Mouse (Mus musculus) midbrain, embryonic 16.5 days (tissue): ENCODE measurements around the gene Stxbp1. TPM values are rescaled to one million over a fixed set of nuclear protein-coding genes. Genes with fewer than 3 reads are reported as not detected.
A peak's percentile ranks its signal among the peaks of the same experiment; 100 is the strongest.

Experiments used
- ATAC-seq: fragments of 200-750 bp; cut with Nextera tagmentation; 2 replicates; pipeline ENCODE4 v1.8.0; 2017; ENCODE audit warnings: moderate TSS enrichment
- H3K27ac ChIP-seq: fragments of 300-500 bp; sonication (generic); 2 replicates; pipeline ENCODE4 v1.5.1; 2014; ENCODE audit warnings: mild to moderate bottlenecking, low read length, mixed read lengths
- H3K27me3 ChIP-seq: fragments of 300-500 bp; sonication (generic); 2 replicates; pipeline ENCODE4 v1.6.1; 2014; ENCODE audit warnings: low read depth, low read length, mixed read lengths; ENCODE audit not compliant: control insufficient read depth, insufficient read depth
- H3K36me3 ChIP-seq: fragments of 300-500 bp; sonication (generic); 2 replicates; pipeline ENCODE4 v1.6.1; 2014; ENCODE audit warnings: mild to moderate bottlenecking, low read length, moderate library complexity, mixed read lengths; ENCODE audit not compliant: control insufficient read depth, insufficient read depth
- H3K4me1 ChIP-seq: fragments of 300-500 bp; sonication (generic); 2 replicates; pipeline ENCODE4 v1.6.1; 2014; ENCODE audit warnings: mild to moderate bottlenecking, low read length, mixed read lengths; ENCODE audit not compliant: control insufficient read depth, insufficient read depth
- H3K4me2 ChIP-seq: fragments of 300-500 bp; sonication (generic); 2 replicates; pipeline ENCODE4 v1.6.1; 2014; ENCODE audit warnings: mild to moderate bottlenecking, low read length, mixed read lengths
- H3K4me3 ChIP-seq: fragments of 300-500 bp; sonication (generic); 2 replicates; pipeline ENCODE4 v1.5.1; 2014; ENCODE audit warnings: low read depth, mild to moderate bottlenecking, low read length, moderate library complexity, mixed read lengths
- H3K9ac ChIP-seq: fragments of 300-500 bp; sonication (generic); 2 replicates; pipeline ENCODE4 v1.6.1; 2014; ENCODE audit warnings: low read depth, low read length, mixed read lengths
- H3K9me3 ChIP-seq: fragments of 300-500 bp; sonication (generic); replicated peaks from 2 replicates; pipeline ENCODE4 v1.6.1; 2014; ENCODE audit warnings: mild to moderate bottlenecking, low read length, mixed read lengths; ENCODE audit not compliant: control insufficient read depth, poor library complexity, severe bottlenecking
- WGBS: fragments of 180-500 bp; shearing (Covaris S2); extraction: QIAGEN DNeasy Blood & Tissue Kit; methylation state at CpG from one replicate; pipeline ENCODE4 v1.1.7; 2014; 5-methylcytosine and 5-hydroxymethylcytosine counted together
- polyA plus RNA-seq: library from polyadenylated mRNA; unstranded; fragments of >200 nt; fragmentation: Nextera tagmentation; extraction: Ambion mirVana; gene quantifications from 2 replicates; pipeline ENCODE4 v1.2.1, GENCODE M21; 2015

Stxbp1 gene
- 340 and 389 TPM in 2 replicates for polyA plus RNA-seq

DNA sequence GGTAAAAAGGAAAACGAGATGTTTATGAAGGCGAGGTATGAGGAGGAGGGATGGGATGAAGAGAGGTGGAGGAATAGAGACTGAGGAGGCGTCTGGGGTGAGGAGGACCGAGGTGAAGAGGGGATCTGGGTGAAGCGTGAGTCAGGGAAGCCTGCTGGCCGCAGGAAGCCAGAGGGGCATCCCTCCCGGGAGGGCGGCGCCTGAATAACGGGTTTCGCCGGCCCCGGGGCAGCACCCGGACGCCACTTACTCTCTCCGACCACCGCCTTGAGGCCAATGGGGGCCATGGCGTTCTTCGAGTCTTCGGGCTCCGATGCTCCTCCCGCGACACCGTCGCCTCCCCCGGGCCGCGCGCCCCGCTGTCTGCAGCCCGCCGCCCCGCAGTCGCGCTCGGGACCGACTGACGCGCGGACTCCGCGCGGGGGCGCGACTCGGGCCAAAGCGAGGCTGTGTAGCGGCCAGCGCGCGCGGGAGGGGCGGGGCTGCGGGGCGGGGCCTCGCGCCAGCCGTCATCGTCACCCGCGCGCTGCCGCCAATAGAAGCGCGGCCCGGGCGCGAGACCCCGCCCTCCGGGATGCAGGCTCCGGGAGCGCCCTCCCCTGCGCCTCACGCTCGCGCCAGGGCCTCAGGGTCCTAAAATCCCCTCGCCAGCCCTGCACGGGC lies at the start of gene Stxbp1:
Gene Stxbp1, minus strand, starts transcription at position 441 of the 663 bp plus-strand sequence.
- Histone ChIP-seq H3K27me3 (0 out of 2 replicates have a peak, but pooled peaks cover 2% of the 10 kb centered on the region), H3K9me3 (no peaks in the 10 kb centered on the region), H3K27ac (peak within 1 kb of the TSS; percentile 85), H3K4me1 (peaks cover 22% of the 10 kb centered on the region), H3K36me3 (no peaks in the 10 kb centered on the region), H3K4me2 (peak within 1 kb of the TSS; percentile 73), H3K4me3 (peak within 1 kb of the TSS; percentile 50), H3K9ac (peak within 1 kb of the TSS; percentile 75)
- peak; percentile 93 for ATAC-seq
- WGBS, result under 1% methylated on average over 46 of the region's 78 CpGs

DNA sequence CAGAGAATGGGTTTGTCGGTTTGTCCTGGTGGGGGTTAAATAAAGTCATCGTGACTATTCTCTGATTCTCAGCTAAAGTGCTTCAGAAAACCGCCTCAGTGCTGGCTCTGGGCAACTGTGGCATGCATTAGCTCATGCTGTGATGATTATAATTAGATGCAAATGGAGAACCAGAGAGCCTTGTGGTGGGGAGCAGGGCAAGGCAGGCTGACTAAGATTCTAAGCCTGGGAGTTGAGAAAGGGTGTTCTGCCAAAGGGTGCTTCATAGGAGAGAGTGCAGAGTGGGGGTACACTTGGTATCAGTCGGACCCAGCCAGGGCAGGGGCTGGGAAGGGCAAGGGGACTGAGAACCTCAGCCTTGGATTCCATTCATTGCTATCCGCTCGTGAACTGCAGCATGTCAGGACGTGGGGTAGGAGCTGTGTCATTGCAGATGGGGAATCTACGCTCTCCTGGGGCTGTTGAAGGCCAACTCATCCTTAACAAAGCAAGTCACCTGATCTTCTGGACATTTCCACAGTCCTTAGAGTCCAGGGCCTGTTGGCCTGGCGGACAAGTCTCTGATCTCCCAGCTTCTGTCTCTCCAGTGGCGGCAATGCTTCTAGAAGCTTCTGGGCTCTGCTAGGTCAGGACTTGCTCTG lies 49.6 kb upstream of the Stxbp1 start:
- no peak for ATAC-seq
- no peak overlapping the region for H3K4me2 ChIP-seq
- peaks cover 17% of the 10 kb centered on the region for H3K4me1 ChIP-seq
- no peaks in the 10 kb centered on the region for H3K27me3 ChIP-seq
- H3K4me3 ChIP-seq, result no peak overlapping the region
- WGBS, result 46% methylated on average over 10 of the region's 10 CpGs
- no peak overlapping the region for H3K9ac ChIP-seq
- no peaks in the 10 kb centered on the region for H3K36me3 ChIP-seq
- 0 out of 2 replicates have a peak overlapping the region, but pooled peaks have one; percentile 44 for H3K27ac ChIP-seq
- no peaks in the 10 kb centered on the region for H3K9me3 ChIP-seq

- Histone ChIP-seq H3K9me3 (no peaks in the 10 kb centered on the region), H3K4me2 (no peak overlapping the region), H3K36me3 (no peaks in the 10 kb centered on the region), H3K27ac (peak overlapping the region; percentile 56; the same call in 1 of the 2 replicates), H3K9ac (no peak overlapping the region), H3K27me3 (no peaks in the 10 kb centered on the region), H3K4me1 (peaks cover 17% of the 10 kb centered on the region), H3K4me3 (no peak overlapping the region)
- WGBS, result 48% methylated on average over 6 of the region's 8 CpGs
- 0 out of 2 replicates have a peak, but pooled peaks have one; percentile 48 for ATAC-seq
Observed at GRCm38 (mm10) chr2:32895606-32896106, 48.6 kb upstream of the Stxbp1 start.

DNA sequence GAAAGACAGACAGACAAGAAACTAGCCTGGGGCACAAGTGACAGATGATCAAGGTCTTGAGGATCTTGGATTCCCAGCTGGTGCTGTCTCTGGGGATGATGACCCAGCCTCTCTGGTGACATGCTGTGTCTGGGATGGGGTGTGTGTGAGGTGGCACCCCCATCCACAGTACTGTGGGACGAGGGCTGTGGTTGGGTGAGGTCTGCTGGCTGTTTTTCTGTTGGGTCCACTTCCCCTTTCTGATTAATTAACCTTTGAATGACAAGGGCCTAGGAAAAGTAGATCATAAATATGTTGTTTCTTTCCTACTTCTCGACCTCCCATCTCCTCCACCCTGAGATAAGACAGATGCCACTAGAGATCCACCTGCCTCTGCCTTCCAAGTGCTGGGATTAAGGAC lies 47.1 kb upstream of the Stxbp1 start:
- H3K4me2 ChIP-seq, result no peak overlapping the region
- H3K9me3 ChIP-seq, result no peaks in the 10 kb centered on the region
- H3K4me3 ChIP-seq, result no peak overlapping the region
- H3K27ac ChIP-seq, result no peak overlapping the region
- no peak for ATAC-seq
- no peaks in the 10 kb centered on the region for H3K36me3 ChIP-seq
- peaks cover 17% of the 10 kb centered on the region for H3K4me1 ChIP-seq
- no peak overlapping the region for H3K9ac ChIP-seq
- WGBS, result 74% methylated on average over 2 of the region's 2 CpGs
- no peaks in the 10 kb centered on the region for H3K27me3 ChIP-seq

DNA sequence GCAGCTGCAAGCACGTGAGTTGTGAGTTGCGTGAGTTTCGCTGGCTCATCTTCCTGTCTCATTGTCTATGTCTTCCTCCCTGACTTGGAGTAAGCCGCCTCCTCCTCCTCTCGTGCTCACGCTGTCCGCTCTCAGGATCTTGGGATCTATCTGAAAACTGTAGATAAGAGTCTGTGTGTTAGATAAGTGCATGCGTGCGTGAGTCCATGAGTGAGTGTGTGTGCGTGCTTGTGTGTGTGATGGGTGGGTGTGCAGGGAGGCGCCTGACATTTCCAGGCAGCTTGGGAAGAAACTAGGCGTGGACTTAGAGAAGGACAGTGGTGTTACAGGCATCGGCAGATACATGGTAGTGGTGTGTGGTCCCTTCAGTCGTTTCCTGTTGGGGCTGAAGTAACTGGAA lies 45.4 kb upstream of the Stxbp1 start:
- no peak overlapping the region for H3K27ac ChIP-seq
- H3K27me3 ChIP-seq, result no peaks in the 10 kb centered on the region
- H3K4me2 ChIP-seq, result no peak overlapping the region
- 94% methylated on average over 14 of the region's 14 CpGs for WGBS
- no peaks in the 10 kb centered on the region for H3K9me3 ChIP-seq
- no peak overlapping the region for H3K4me3 ChIP-seq
- H3K9ac ChIP-seq, result no peak overlapping the region
- H3K4me1 ChIP-seq, result peaks cover 22% of the 10 kb centered on the region
- no peaks in the 10 kb centered on the region for H3K36me3 ChIP-seq
- ATAC-seq, result no peak

DNA sequence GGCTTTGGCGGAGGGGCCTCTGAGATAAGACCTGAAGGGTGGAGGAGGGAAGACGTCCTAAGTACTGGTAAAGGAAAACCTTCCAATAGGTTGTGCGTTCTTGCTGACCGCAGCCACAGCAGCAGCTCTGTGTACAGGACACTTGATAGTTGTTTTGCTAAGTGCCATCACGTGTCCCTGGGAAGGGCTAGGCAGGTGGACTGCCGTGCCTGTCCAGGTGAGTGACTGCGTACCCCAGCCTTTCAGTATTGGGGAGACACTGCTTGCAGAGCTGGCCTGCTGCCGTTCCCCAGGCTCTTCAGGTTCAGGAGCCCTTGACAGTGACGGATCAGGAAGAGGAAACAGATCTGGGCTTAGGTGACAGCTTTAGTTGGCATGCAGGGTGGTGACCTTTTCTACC lies 44.2 kb upstream of the Stxbp1 start:
- no peaks in the 10 kb centered on the region for H3K27me3 ChIP-seq
- no peaks in the 10 kb centered on the region for H3K9me3 ChIP-seq
- H3K9ac ChIP-seq, result no peak overlapping the region
- H3K36me3 ChIP-seq, result no peaks in the 10 kb centered on the region
- H3K4me1 ChIP-seq, result peaks cover 16% of the 10 kb centered on the region
- H3K4me3 ChIP-seq, result no peak overlapping the region
- no peak for ATAC-seq
- no peak overlapping the region for H3K27ac ChIP-seq
- WGBS, result 77% methylated on average over 9 of the region's 9 CpGs
- H3K4me2 ChIP-seq, result no peak overlapping the region

DNA sequence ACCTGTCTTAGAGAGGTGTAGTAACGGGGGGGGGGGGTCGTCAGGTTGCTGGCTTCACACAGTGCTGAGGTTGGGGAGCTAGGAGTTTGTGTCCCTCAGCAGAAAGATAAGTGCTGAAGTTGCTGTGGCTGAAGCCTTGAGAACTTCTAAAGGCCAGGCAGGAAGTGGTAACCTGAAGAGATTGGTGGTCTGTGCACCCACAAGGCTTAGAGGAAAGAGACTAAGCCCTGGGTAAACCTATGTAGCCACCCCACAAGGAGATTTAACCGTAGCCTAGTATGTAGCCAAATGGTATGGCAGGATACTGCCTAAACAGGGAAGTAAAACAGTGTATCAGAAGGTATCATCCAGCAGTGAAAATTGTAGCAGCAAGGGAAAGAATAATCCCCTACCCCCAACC lies 43.2 kb upstream of the Stxbp1 start:
- Histone ChIP-seq H3K36me3 (no peaks in the 10 kb centered on the region), H3K4me3 (no peak overlapping the region), H3K27ac (no peak overlapping the region), H3K4me2 (no peak overlapping the region), H3K27me3 (no peaks in the 10 kb centered on the region), H3K9ac (no peak overlapping the region), H3K4me1 (peaks cover 7% of the 10 kb centered on the region), H3K9me3 (no peaks in the 10 kb centered on the region)
- no peak for ATAC-seq
- WGBS, result 88% methylated on average over 3 of the region's 3 CpGs

- H3K36me3 ChIP-seq, result no peaks in the 10 kb centered on the region
- no peak for ATAC-seq
- peaks cover 6% of the 10 kb centered on the region; the same call in 1 of the 2 replicates for H3K4me1 ChIP-seq
- no peak overlapping the region for H3K4me3 ChIP-seq
- no peak overlapping the region for H3K27ac ChIP-seq
- no peak overlapping the region for H3K4me2 ChIP-seq
- WGBS, result 54% methylated on average over 3 of the region's 3 CpGs
- H3K27me3 ChIP-seq, result no peaks in the 10 kb centered on the region
- no peak overlapping the region for H3K9ac ChIP-seq
- no peaks in the 10 kb centered on the region for H3K9me3 ChIP-seq
Observed at GRCm38 (mm10) chr2:32888551-32888950, 41.5 kb upstream of the Stxbp1 start.

- Histone ChIP-seq H3K9me3 (no peaks in the 10 kb centered on the region), H3K36me3 (no peaks in the 10 kb centered on the region), H3K9ac (0 out of 2 replicates have a peak overlapping the region, but pooled peaks have one; percentile 26), H3K4me3 (no peak overlapping the region), H3K4me2 (no peak overlapping the region), H3K4me1 (peaks cover 6% of the 10 kb centered on the region; the same call in 1 of the 2 replicates), H3K27ac (no peak overlapping the region), H3K27me3 (no peaks in the 10 kb centered on the region)
- 35% methylated on average over 9 of the region's 9 CpGs for WGBS
- no peak for ATAC-seq
Observed at GRCm38 (mm10) chr2:32888029-32888428, 41.0 kb upstream of the Stxbp1 start.
